Mouse (Mus musculus) gonadal fat pad, adult 2 months (tissue): ENCODE data around the gene Srebf2. TPM values are rescaled to one million over a fixed set of nuclear protein-coding genes. Genes with fewer than 3 reads are reported as not detected.

Source experiments
- DNase-seq: peaks from one replicate; pipeline ENCODE4 v3.0.0-alpha.2; 2012; ENCODE audit warnings: low read depth
- polyA plus RNA-seq: library from polyadenylated mRNA; depleted of rRNA; stranded (reverse); fragments of >200 nt; gene quantifications from 2 replicates; pipeline ENCODE4 v1.2.3, GENCODE M21; 2012

Srebf2 gene
- polyA plus RNA-seq, 1 experiment, result 135 TPM

DNA sequence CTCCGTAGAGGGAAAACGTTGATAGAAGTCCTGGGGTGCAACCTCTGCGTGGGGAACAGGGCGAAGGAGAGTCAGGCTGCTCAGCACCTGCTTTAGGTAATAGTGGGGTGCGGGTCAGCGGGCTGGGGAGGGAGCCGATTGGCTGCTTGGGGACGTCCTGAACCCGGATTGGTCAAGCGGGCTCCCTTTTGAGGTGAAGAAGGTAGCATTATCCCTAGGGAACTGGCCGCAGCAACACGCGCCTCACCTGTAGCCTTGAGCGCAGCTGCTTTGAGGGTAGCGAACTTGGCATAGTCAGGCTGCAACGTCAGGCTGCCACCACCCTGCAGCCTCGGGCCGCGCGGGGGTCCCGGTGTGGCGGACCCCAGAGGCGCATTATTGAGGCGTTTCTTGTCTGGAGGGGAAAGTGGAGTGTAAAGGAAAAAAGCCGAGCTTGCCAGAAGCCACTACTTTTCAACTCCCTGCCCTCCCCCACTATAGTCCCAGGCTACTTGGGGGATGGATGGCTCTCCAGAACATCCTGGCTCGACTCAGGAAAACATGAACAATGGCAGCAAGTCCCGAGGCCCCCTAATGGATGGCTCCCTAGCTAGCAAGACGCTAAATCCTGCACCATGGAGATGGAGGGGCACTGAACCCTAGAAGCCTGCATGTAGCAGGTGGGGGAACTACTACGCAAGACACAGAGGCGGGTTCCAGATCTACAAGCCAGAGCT lies 60.7 kb downstream of the Srebf2 start:
- no peak for DNase-seq

- DNase-seq, result no peak
Measured at GRCm38 (mm10) chr15:82208307-82208706, 61.3 kb downstream of the Srebf2 start.

DNA sequence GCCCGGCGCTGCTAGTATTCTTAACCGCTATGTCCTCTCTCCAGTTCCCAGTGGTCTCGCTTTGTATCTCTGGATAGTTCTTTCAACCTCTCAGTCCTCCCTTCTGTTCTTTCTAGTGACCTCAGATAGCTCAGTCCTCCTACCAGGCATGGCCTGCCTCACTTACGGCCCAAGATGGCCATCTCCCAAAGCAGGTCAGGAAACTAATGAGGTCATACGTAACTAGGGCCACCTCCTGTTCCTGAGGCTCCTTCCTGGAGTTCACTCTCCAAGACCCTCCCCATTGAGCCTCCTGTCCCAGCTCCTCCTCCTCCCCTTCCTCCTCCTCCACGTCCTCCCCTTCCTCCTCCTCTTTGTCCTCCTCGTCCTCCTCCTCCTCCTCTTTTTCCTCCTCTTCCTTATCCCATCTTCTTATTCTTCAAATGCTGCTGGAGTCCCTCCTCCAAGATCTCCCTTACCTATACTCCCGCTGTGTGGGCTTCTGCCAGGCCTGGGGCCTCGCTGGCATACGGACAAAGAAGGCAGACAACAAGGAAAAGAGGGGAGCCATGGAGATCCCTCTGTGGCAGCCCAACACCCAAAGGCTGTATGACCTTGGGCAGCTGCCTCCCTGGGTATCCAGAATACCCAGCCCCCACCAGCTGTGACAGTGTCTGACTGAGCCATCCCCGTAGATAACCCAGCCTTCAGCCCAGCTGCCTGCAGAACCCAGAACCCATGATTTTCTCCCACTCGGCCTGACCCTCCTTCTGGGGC lies 62.5 kb downstream of the Srebf2 start:
- DNase-seq, result no peak

DNA sequence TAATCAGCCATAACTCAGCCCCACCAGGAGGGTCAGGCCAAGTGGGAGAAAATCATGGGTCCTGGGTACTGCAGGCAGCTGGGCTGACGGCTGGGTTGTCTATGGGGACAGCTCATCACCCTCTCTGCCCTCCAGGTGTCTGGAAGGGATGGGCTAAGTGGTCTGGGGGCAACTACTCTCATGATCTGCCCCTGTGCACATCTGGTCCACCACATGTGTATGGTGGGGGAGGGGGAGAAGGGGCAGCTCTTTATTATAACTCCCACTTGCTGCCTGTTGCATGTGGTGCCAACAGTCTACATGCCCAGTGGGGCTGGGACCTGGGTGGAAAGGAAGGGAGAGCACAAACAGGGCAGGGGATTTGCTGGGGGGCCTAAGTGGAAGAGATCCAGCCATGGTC lies 63.8 kb downstream of the Srebf2 start:
- no peak for DNase-seq

DNA sequence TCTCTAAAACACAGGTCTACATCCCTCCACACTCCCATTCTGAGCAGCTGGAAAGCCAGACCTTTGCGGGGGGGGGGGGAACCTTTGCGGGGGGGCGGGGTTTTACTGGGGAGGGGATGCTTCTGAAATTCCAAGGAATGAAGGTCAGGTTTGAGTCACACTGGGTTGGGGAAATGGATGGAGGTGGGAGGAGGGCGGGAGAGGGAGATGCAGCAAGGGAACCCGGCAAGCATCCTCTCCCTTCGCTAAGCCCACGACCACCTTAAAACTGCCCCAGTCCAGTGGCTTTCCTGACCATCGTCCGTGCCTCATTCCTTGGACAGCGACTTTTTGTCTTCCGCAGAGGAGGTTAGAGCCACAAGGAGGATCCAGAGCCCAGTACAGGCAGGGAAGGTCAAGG lies 64.3 kb downstream of the Srebf2 start:
- DNase-seq, result no peak

DNA sequence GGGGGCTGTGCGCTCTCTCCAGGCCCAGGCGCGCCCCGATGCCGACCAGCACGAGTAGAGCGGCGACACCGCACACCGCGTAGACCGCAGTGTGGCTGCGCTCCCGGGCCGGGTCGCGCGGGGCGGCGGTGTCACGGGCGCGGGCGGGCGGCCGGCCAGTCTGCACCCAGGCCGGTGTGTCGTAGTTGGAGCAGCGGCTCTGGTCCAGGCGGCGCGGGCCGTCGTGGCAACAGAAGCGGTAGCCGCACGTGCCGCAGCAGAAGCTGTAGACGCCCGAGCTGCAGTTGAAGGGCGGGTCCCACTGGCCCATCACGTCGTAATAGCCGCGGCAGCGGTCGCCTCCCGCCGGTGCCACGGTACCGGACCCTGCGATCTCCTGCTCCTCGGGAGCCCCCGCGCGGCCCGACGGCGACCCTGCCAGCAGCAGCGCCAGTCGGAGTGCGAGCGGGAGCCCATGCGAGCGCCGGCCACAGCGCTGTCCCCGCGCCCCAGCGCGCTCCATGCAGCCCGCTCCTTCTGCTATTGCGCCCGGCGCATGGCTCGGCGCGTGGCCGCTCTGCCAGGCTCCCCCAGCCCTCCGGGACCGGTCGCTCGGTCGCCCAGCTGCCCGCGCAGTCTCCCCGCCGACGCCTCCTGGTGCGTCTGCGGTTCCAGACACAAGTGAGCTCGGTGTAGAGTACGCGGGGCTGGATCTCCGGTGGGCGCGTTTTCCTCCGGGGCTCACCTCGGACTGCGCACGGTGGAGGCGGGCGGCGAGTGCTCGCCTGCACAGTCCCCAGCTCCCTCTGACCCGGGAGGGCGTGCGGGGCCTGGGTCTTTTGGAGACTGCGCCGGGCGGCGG lies 65.2 kb downstream of the Srebf2 start:
- DNase-seq, result no peak

DNA sequence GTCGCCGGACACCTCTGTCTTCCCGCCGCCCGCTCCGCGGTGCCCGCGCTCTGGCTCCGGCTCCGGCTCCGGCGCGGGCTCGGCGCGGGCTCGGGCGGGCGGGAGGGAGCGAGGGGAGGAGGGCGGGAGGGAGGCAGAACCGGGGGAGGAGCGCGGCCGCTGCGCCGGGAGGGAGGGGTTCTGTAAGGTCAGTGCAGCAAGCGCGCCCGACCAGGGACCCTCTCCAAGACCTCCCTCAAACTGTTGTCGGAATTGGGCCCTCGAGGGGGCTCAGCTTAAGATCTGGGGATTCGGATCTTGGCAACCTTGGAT lies 65.7 kb downstream of the Srebf2 start, which contains the start of gene Shisa8:
TSS of gene Shisa8 (minus strand) at position 64 of the 312 bp plus-strand sequence.
- no peak for DNase-seq

GRCm38 (mm10) chr15:82213222-82213621 lies 66.2 kb downstream of the Srebf2 start:
- DNase-seq, result no peak

DNA sequence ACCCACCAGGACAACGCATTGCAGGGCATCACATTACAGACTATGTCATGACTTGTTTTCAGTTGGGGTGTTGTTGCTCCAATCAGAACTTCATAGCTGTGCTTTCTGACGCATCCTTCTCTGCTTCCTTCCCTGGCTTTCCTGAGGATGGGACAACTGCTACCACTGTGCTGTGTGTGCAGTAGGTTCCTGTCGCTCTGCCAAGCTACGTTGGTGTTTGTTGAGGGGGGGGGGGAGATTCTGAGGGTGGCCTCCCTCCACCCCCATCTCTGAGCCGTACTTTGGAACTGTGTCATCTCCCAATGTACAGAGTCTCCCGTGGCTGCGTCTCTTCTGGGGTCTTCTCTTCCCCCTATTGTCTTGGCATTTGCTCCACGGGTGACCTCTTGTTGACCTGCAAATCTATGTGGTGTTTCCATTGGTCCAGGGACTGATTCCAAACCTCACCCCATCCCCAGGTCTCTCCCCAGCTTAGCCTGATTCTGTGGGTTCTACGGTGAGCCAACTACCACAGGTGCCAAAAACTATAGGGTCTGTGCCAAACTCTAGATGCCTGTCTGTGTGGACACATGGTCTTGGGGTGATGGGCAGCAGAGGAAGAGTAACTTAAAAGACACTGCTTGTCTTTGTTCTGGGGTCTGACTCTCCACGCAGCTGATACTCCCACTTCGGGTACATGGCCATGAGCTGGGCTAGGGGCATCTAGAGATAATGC lies 68.5 kb downstream of the Srebf2 start:
- no peak for DNase-seq

DNA sequence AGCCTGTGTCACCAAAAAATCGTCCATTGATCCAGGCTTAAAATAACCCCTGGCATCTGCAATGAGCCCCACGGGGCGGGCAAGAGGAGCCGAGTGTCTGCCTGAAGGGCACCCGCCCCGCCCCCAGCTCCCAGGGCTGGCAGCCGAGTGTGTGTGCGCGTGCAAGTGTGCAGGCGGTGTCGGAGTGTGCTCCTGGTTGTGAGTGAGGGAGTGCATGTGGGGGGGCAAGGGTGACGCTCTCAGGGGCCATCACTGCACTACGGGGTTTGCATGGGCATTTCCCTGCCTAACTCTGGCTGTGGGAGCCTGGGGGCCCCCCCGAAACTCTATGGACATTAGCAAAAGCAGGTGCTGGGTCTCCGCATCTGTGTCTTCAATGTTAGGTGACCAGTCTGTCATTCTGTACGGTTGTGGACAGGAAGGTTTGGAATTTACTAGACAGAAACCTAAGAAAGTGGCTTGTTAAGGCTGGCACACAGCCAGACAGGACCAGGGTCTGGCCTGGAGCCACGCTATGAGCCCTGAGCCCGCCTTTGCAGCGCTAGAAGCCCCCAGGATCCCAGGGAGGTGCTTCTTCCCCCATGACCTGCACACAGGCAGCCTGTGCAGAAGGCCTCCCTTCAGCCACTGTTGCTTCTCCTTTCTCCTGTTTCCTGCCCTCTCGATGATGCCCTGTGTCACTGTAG lies 69.3 kb downstream of the Srebf2 start:
- no peak for DNase-seq

GRCm38 (mm10) chr15:82217039-82217438 lies 70.1 kb downstream of the Srebf2 start:
- no peak for DNase-seq

DNA sequence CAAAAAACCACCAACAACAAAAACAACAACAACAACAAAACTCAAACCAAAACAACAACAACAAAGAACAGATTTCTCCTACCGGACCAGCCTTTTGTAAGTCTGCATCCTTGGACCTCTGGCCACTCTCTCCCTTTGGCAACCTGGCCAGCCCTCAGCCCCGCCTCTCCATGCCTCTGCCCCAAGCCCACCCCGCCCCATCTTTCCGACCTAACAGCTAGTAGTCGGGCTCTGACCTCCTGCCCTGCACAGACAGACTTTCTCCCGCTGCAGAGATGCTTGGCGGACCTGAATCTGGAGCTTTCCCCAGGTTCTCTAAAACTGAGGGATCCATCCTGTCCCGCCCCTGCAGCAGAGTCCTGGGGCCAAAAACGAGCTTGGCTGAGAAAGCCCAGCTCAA lies 71.0 kb downstream of the Srebf2 start:
- DNase-seq, result no peak

DNA sequence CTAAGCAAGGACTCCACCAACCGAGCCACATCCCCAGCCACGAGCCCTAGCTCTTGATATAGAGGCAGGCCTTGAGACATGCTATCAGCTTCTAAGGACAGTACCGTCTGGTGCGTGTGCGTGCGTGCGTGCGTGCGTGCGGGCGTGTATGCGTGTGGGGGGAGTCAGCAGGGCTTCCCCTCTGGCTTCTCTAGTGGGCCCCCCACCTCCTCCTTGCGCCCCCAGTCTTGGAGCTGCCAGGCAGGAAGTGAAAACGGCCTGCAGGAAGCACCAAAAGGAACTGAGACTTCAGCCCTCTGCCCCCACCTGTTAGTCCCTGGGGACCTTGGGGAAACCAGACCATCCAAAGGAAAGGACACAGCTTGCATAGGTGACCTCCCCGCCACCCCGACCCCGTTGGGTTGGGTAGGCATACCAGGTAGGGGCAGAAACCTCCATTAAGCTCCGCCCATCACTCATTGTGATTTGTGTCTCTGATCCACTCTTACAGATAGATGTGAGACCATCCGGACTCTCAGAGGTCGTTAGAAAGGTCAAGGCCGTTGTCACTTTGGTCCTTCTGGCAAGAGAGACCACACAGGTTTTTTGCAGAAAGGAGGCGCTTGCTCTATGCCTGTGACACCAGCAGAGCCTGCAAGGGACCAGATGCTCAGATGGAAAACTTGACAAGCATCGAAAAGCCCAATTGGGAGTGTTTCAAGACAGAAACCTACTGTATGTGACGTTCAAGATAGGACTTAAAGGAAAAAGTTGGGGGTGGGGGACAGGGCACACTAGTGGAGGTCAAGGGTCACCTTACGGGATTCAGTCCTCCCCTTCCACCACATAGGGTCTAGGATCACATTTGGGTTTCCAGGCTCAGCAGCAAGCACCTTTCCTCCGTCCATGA lies 72.0 kb downstream of the Srebf2 start:
- DNase-seq, result no peak

DNA sequence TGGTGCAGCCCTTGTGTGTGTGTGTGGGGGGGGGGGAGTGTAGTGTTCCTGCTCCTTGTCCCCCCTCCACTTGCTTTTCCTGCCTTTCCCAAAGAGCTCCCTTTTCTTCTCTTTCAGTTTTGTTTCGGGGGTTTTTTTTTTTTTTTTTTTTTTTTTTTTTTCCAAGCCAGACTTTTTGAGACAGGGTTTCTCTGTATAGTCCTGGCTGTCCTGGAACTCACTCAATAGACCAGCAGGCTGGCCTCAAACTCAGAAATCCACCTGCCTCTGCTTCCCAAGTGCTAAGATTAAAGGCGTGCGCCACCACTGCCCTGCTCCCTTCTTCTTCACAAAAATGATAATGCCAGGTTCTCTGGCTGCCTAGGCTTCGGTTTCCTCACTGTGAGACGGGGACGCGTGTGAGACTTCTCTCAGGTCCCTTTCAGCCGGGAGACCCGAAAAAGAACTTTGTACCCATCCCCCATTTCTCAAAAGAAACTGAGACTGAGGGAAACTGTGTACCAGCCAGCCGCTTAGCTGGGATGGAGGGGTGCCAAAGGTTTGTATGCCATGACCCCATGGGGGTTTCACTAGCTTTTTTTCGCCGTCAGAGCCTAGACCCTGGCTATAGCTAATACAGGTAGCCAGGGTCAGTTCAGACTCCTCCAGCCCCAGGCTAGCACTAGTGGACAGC lies 73.2 kb downstream of the Srebf2 start:
- no peak for DNase-seq

GRCm38 (mm10) chr15:82221104-82221860 lies 74.3 kb downstream of the Srebf2 start:
- no peak for DNase-seq

DNA sequence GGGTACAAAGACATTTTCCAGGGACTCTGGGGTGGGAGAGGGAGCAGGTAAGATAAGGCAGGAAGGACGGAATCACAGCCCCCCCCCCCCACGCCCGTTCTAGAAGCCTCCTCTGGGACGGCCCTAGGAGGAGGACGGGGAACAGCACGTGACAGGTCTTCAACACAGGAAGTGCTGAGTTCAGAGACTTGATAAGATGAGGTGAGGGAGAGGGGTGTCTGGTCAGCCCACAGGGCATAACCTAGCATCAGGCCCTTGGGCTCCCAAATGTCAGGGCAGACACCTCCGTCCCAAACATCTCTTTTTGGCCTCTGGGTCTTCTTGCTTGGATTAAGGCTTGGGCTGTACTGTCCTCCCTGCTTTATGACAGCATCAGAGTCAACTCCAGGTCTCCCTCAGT lies 76.3 kb downstream of the Srebf2 start:
- DNase-seq, result no peak

GRCm38 (mm10) chr15:82223657-82224601 lies 76.9 kb downstream of the Srebf2 start, which contains the start of gene Tnfrsf13c:
Tnfrsf13c (minus strand) TSS chr15:82224369.
- DNase-seq, result no peak
